Comparison of ENCODE assay signal across 24 mouse cellular contexts in the genomic region with DNA sequence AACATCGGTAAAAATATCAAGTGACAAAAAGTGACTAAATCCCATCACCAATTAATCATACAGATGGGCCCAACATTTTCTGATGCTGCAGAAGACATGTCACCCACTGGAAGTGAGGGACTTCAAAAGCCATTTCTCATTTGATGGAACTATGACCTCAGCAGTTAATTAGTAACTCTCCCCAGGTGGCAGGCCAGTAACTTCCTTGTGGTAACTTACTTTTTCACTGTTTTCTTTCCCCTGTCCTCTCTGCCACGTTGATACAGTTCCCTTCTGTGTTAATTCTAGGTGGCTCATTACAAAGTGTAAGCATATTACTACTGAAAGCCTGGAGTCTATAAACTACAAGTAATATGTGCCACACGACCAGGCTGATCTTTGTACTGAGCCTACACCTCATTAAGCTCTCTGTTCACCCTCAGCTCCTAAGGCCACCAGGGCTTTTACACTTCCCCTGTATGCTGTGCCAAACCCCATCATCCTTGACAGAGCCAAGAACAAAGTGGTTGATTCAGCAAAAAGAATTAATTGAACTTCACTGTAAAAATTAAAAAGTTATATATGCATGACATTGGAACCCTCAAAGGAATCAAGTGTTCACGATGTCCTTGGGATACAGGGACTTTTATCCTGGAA.
DNase-seq lines count a peak whose midpoint lies in the region; ATAC-seq and TF ChIP-seq lines count a peak whose summit lies in the region.
"Had no signal": no experiment of that assay in that cellular context is flagged by ENCODE, and none has a peak within 500 bp of the region (broad histone marks: within the 10 kb centered on the region; RNA-seq: fewer than 3 reads in every experiment).

No protein-coding gene starts in this region.

- TF ChIP-seq POLR2A in CH12.LX (IDR thresholded peaks at IDR 0.05; ENCODE audit: low read depth, low read length) = no peak

- H3K9me3 ChIP-seq in CH12.LX (replicated peaks; ENCODE audit: low read length) = no peaks in the 10 kb centered on the region
- H3K9me3 ChIP-seq in midbrain, postnatal 0 days (ENCODE audit: low read length) = no peaks in the 10 kb centered on the region
- H3K9me3 ChIP-seq: embryonic facial prominence, embryonic 15.5 days; heart, embryonic 12.5 days; limb, embryonic 15.5 days; midbrain, embryonic 12.5 days; neural tube, embryonic 12.5 days; stomach, embryonic 15.5 days had no signal

- ATAC-seq in Patski = no peak
- ATAC-seq in midbrain, postnatal 0 days (ENCODE audit: low FRiP score) = no peak
- ATAC-seq: forebrain, embryonic 14.5 days; hindbrain, postnatal 0 days had no signal

- 70% methylated on average over 4 of the region's 4 CpGs for WGBS in midbrain, postnatal 0 days

- no peak for TF ChIP-seq EP300 in CH12.LX (IDR thresholded peaks at IDR 0.05; ENCODE audit: low read length)

- H3K27ac ChIP-seq in CH12.LX (ENCODE audit: insufficient read depth, low read depth) = no peak overlapping the region
- no peak overlapping the region for H3K27ac ChIP-seq in midbrain, postnatal 0 days (ENCODE audit: low read depth, low read length)
- H3K27ac ChIP-seq: embryonic facial prominence, embryonic 15.5 days; hindbrain, postnatal 0 days; left cerebral cortex, adult 2 months; limb, embryonic 15.5 days; midbrain, embryonic 12.5 days; neural tube, embryonic 12.5 days; stomach, embryonic 15.5 days had no signal

- no peaks in the 10 kb centered on the region for H3K27me3 ChIP-seq in CH12.LX (replicated peaks)
- H3K27me3 ChIP-seq in Patski = no peaks in the 10 kb centered on the region
- no peaks in the 10 kb centered on the region for H3K27me3 ChIP-seq in midbrain, postnatal 0 days (ENCODE audit: insufficient read depth, low read length)
- H3K27me3 ChIP-seq: embryonic facial prominence, embryonic 15.5 days; heart, embryonic 12.5 days; limb, embryonic 15.5 days; midbrain, embryonic 12.5 days; neural tube, embryonic 12.5 days; stomach, embryonic 15.5 days had no signal

- no peak overlapping the region for H3K4me3 ChIP-seq in CH12.LX (replicated peaks in 1 of 3; ENCODE audit: low read depth in 2 of 3, low read length in 2 of 3, poor library complexity in 1 of 3)
- H3K4me3 ChIP-seq in midbrain, postnatal 0 days (ENCODE audit: low read depth, low read length) = no peak overlapping the region
- H3K4me3 ChIP-seq: embryonic facial prominence, embryonic 15.5 days; heart, embryonic 12.5 days; left cerebral cortex, adult 2 months; limb, embryonic 15.5 days; midbrain, embryonic 12.5 days; neural tube, embryonic 12.5 days; stomach, embryonic 15.5 days had no signal

- DNase-seq in CH12.LX (ENCODE audit: extremely low read depth) (peak; percentile 5), Patski (ENCODE audit: low read depth, low spot score) (peak; percentile 1)
- peak; percentile 80 for DNase-seq in kidney, adult 9 months
- peak; percentile 54 to 60 for DNase-seq in kidney, postnatal 36 days
- no peak for DNase-seq in c-Kit-positive CD71-positive TER-119-positive erythroid progenitor cells, embryonic 14.5 days (ENCODE audit: low spot score)
- no peak for DNase-seq in right cerebral cortex, adult 2 months (ENCODE audit: low spot score in 2 of 2)
- no peak for DNase-seq in midbrain, postnatal 0 days (ENCODE audit: low spot score)
- DNase-seq: adrenal gland, postnatal 14 days; cerebellum, adult 9-10 months; heart, postnatal 10 days; left cerebral cortex, postnatal 4 days; lung, embryonic 14.5 days; retina, postnatal 1 day; right cerebral cortex, postnatal 4 days; thymus, postnatal 36 days had no signal

- peaks cover 3 to 35% of the 10 kb centered on the region in 2 experiments for H3K36me3 ChIP-seq in CH12.LX (replicated peaks in 1 of 2; ENCODE audit: control insufficient read depth in 1 of 2, insufficient read depth in 1 of 2, low read length in 1 of 2)
- H3K36me3 ChIP-seq in midbrain, postnatal 0 days (ENCODE audit: insufficient read depth, low read length) = no peaks in the 10 kb centered on the region
- H3K36me3 ChIP-seq: embryonic facial prominence, embryonic 15.5 days; limb, embryonic 15.5 days; midbrain, embryonic 12.5 days; neural tube, embryonic 12.5 days; stomach, embryonic 15.5 days had no signal

- no peak overlapping the region for H3K9ac ChIP-seq in CH12.LX (ENCODE audit: insufficient read depth, low read depth)
- H3K9ac ChIP-seq in midbrain, postnatal 0 days (replicated peaks; ENCODE audit: low read length, poor library complexity, severe bottlenecking) = no peak overlapping the region
- H3K9ac ChIP-seq: embryonic facial prominence, embryonic 15.5 days; heart, embryonic 12.5 days; limb, embryonic 15.5 days; lung, embryonic 14.5 days; midbrain, embryonic 12.5 days; neural tube, embryonic 12.5 days; stomach, embryonic 15.5 days had no signal

- dilution Hi-C loops in CH12.LX (cut with MboI; ENCODE audit: extremely low pct_ligation_motif_present, extremely low pct_unique_long_range_greater_than_20kb, low sequenced_read_pairs) = no loop called here

- no peak overlapping the region for H3K4me2 ChIP-seq in CH12.LX (ENCODE audit: insufficient read depth, low read depth, poor library complexity, severe bottlenecking)
- no peak overlapping the region for H3K4me2 ChIP-seq in midbrain, postnatal 0 days (ENCODE audit: low read depth, low read length, poor library complexity, severe bottlenecking)
- H3K4me2 ChIP-seq: embryonic facial prominence, embryonic 15.5 days; heart, embryonic 12.5 days; limb, embryonic 15.5 days; lung, embryonic 14.5 days; midbrain, embryonic 12.5 days; neural tube, embryonic 12.5 days; stomach, embryonic 15.5 days had no signal

- CTCF ChIA-PET in Patski (lab: Charles Lee) = interaction anchor here (1.6 kb wide), 1 partner anchor 11 kb away, joined by 4 read pairs; no protein-coding TSS in a partner anchor

- POLR2A ChIA-PET in Patski (lab: Charles Lee) = interaction anchor here (0.5 kb wide), 1 partner anchor 31 kb away, joined by 3 read pairs; no protein-coding TSS in a partner anchor

- in situ Hi-C loops in CH12.LX (cut with MboI; ENCODE audit: low pct_ligation_motif_present, low pct_unique_long_range_greater_than_20kb, low sequenced_read_pairs) (no loop called here), Patski (cut with MboI; ENCODE audit: low pct_unique_long_range_greater_than_20kb) (no loop called here)

- TF ChIP-seq CTCF in CH12.LX (conservative IDR thresholded peaks at IDR 0.05 in 1 of 2, IDR thresholded peaks at IDR 0.05 in 1 of 2; ENCODE audit: low read depth in 2 of 2, low read length in 2 of 2) = no peak
- TF ChIP-seq CTCF in Patski (IDR thresholded peaks at IDR 0.05) = no peak
- no peak for TF ChIP-seq CTCF in midbrain, postnatal 0 days (IDR thresholded peaks at IDR 0.05)

- peaks cover 0 to 11% of the 10 kb centered on the region in 2 experiments; a peak in 2 of 4 replicates for H3K4me1 ChIP-seq in CH12.LX (ENCODE audit: control insufficient read depth in 1 of 2, insufficient read depth in 2 of 2)
- H3K4me1 ChIP-seq in midbrain, postnatal 0 days (ENCODE audit: insufficient read depth, low read length) = no peaks in the 10 kb centered on the region
- H3K4me1 ChIP-seq: embryonic facial prominence, embryonic 15.5 days; heart, embryonic 12.5 days; limb, embryonic 15.5 days; midbrain, embryonic 12.5 days; neural tube, embryonic 12.5 days; stomach, embryonic 15.5 days had no signal

- no peaks in the 10 kb centered on the region for H3K79me2 ChIP-seq in CH12.LX (replicated peaks; ENCODE audit: control insufficient read depth, extremely low read depth, insufficient read depth, poor library complexity, severe bottlenecking)

- no peak for TF ChIP-seq RAD21 in CH12.LX (IDR thresholded peaks at IDR 0.05; ENCODE audit: low read depth, low read length)

TF ChIP-seq in CH12.LX, 34 proteins besides CTCF, POLR2A, EP300 and RAD21:
- TF ChIP-seq ZKSCAN1 (IDR thresholded peaks at IDR 0.05; ENCODE audit: borderline replicate concordance, low read depth, low read length) (no peak), POLR2AphosphoS2 (IDR thresholded peaks at IDR 0.05; ENCODE audit: low read depth, low read length) (no peak), JUN (IDR thresholded peaks at IDR 0.05; ENCODE audit: insufficient read depth, low read depth, low read length) (no peak), MEF2A (IDR thresholded peaks at IDR 0.05; ENCODE audit: borderline replicate concordance, low read depth, low read length) (no peak), SMC3 (IDR thresholded peaks at IDR 0.05; ENCODE audit: low read depth, low read length) (no peak), IRF4 (IDR thresholded peaks at IDR 0.05; ENCODE audit: low read depth, low read length) (no peak), MAX (IDR thresholded peaks at IDR 0.05; ENCODE audit: low read length) (no peak), NELFE (IDR thresholded peaks at IDR 0.05; ENCODE audit: low read depth, low read length) (no peak), MXI1 (IDR thresholded peaks at IDR 0.05; ENCODE audit: low read depth, low read length) (no peak), HCFC1 (IDR thresholded peaks at IDR 0.05; ENCODE audit: low read depth, low read length) (no peak), CHD1 (IDR thresholded peaks at IDR 0.05; ENCODE audit: low read depth, low read length) (no peak), KAT2A (IDR thresholded peaks at IDR 0.05; ENCODE audit: insufficient replicate concordance, low read length) (no peak), TBP (conservative IDR thresholded peaks at IDR 0.05; ENCODE audit: low read depth, low read length) (no peak), ETS1 (conservative IDR thresholded peaks at IDR 0.05; ENCODE audit: low read depth, low read length) (no peak), UBTF (IDR thresholded peaks at IDR 0.05; ENCODE audit: low read depth, low read length) (no peak), BHLHE40 (IDR thresholded peaks at IDR 0.05; ENCODE audit: low read depth, low read length) (no peak)

Comparison
In these comparisons a context has a peak if more than half of its experiments do, and no peak if none do; other contexts are left out.
1. DNase-seq: peak in CH12.LX (single experiment), Patski (single experiment), kidney, adult 9 months (single experiment) and kidney, postnatal 36 days (2 of 2); none in c-Kit-positive CD71-positive TER-119-positive erythroid progenitor cells, embryonic 14.5 days (single experiment), right cerebral cortex, adult 2 months (0 of 2) and midbrain, postnatal 0 days (single experiment).